Mouse (Mus musculus) erythroblast, embryonic 14.5 days (primary cell): Measurements from ENCODE around the gene Rnf8.

Experiments
- GATA1 ChIP-seq: IDR thresholded peaks from 2 replicates; pipeline ENCODE4 v1.6.1; 2012; ENCODE audit warnings: low read length, inconsistent platforms, mixed read lengths
- TAL1 ChIP-seq: IDR thresholded peaks from 3 replicates; pipeline ENCODE4 v1.6.1; 2012; ENCODE audit warnings: low read length, inconsistent platforms, mixed read lengths

DNA sequence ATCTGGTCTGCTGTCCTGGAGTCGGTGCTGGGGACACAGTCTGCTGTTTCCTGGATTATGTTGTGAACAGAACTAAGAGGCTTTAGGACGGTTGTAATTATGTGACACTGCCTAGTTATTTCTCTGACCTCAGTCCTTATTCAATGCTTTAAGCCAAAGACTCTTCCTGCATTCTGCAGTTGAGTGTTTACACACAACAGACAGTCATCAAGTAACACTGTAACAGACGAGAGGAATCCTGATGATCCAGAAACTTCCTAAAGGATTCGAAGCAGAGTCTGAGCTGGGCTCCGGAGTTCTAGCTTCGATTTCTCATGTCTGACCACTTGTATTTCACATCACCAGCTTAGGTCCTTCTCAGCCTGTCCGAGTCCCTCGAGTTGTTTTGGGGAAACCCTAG, 63.9 kb downstream of the Rnf8 start:
- TF ChIP-seq TAL1 (no peak), GATA1 (no peak)
